Mouse (Mus musculus): ENCODE results near the gene Usp34.
"Not testable (repeated sequence)": the region's sequence is repeated elsewhere in the genome, so short reads cannot be mapped to it uniquely, and the experiment has no call there.

Gene Usp34

GRCm38 (mm10) chr11:23497718-23498509 lies 191.2 kb downstream of the Usp34 start, which contains the start of gene Ahsa2:
Ahsa2 (minus strand) TSS chr11:23498030.
- DNase-seq (ENCODE audit: low spot score in 2 of 2), result peak; percentile 95 to 97

GRCm38 (mm10) chr11:23498609-23499008 lies 191.9 kb downstream of the Usp34 start:
- no peak for DNase-seq (ENCODE audit: low spot score in 2 of 2)

- DNase-seq (ENCODE audit: low spot score in 2 of 2), result not testable (repeated sequence)
These were observed 198.1 kb downstream of the Usp34 start for GRCm38 (mm10) chr11:23504801-23505200.

- DNase-seq (ENCODE audit: low spot score in 2 of 2), result not testable (repeated sequence)
These were observed 208.1 kb downstream of the Usp34 start for GRCm38 (mm10) chr11:23514785-23515184.

- DNase-seq (ENCODE audit: low spot score in 2 of 2), result no peak
These were observed 208.6 kb downstream of the Usp34 start for GRCm38 (mm10) chr11:23515315-23515714.

GRCm38 (mm10) chr11:23518981-23519380 lies 212.3 kb downstream of the Usp34 start:
- no peak for DNase-seq (ENCODE audit: low spot score in 2 of 2)

GRCm38 (mm10) chr11:23520473-23521205 lies 213.9 kb downstream of the Usp34 start, which contains the start of gene 1700093K21Rik:
1700093K21Rik (minus strand) TSS chr11:23521155.
- no peak for DNase-seq (ENCODE audit: low spot score in 2 of 2)

- DNase-seq (ENCODE audit: low spot score in 2 of 2), result no peak
These were observed 230.8 kb downstream of the Usp34 start for GRCm38 (mm10) chr11:23537446-23537845.

Measured in urinary bladder, adult 18-20 months (tissue).